Mouse (Mus musculus): ENCODE data around the gene Prl7d1. TPM values are rescaled to one million over a fixed set of nuclear protein-coding genes. Genes with fewer than 3 reads are reported as not detected.
"Not testable (repeated sequence)": the region's sequence is repeated elsewhere in the genome, so short reads cannot be mapped to it uniquely, and the experiment has no call there.

The Prl7d1 gene
- not detected for total RNA-seq (2021)

DNA sequence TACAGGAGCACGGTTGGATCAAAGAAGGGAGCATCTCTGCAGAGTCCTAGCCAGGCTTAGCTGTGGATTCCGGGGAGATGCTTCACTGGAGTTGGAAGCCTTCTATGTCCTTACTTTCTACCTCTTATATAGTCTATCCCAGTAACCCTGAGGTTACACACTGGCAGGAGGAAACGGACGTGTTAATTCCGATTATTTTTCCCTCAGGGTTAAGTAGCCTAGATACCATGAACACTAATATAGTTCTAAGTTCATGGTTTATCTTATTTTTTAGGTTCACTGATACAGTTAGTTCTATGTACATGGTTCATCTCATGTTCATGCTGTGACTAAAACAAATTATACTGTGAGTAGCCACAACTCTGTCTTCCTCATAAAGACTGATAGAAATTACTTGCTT is at the start of gene Prl7d1:
Prl7d1 (minus strand) TSS at position 101 of the 400 bp plus-strand sequence.
- no peak for DNase-seq

DNA sequence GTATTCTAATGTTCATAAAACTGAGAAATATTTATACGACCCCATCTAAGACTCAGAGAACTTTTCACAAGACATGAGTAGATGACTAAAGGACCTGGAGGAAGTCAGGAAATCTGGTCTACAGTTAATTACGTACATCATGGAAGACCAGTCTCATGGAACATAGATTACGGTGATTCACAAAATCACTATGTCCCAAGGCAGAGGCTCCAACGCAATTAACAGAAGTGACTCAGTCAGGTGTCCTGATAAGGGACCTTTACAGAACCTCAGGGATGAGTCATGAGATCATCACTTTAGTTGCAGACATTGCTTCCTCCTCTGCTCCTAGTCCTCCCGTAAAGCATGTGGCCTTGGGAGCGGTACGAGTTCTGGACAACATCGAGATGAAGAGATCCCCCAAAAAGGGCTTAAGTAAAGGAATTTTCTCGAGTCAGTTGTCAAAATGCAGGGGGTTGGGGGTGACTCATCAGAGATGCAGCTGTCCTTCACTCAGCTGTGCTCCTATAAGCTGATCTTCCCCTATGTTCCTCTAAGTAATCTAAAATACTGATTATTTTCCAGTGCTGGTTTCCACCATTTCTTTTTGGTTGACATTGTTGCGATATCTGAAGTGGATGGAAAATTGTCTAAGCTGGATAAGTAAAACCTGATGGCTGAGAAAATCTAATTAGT is 18.1 kb upstream of the Prl7d1 start:
- no peak for DNase-seq

DNA sequence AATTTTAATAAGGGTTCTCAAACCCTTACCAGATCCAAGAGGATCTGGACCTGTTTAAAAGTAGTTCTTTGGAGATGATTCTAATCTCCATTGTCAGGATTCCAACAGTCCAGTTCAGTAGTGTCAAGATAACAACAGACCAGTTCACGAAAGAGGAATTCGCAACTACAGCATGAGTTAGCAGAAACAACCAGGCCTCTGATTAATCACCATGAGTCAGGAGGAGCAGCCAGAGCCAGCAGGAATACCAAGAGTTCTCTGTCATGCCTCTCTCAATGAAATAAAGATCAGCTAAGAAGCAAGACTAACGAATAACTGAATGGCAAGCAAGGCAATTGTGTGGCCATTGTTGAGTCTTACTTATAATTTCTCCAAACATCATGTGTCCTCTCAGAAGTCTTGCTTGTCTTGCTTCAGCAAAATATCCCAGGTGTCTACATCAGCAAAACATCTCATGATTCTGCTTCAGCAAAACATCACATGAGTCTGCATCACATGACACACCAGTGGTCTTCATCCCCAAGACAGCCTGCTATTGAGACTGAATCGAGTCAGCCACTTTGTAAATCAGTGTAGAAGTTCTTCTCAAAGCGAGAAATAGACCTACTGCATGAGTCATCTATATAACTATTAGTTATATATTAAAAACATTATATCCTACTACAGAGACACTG is 13.9 kb upstream of the Prl7d1 start:
- not testable (repeated sequence) for DNase-seq

DNA sequence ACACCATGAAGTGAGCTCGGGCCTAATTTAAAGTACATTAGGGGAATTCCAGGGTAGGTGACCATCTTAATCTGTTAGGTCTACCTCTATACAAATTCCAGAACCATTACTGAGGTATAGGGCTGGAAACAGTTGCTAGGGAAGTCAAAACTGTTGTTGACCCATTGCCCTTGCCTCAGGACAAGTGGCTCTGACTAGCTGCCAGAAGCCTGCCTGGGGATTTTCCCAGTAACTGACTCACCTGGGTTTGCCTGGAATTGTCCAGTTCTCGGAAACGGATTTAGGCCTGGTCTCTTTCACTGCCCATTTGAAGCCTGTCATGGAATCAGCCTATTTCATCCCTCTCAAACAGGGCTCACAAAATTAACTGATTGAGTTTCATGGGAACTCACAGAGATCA is 8.5 kb upstream of the Prl7d1 start:
- not testable (repeated sequence) for DNase-seq

DNA sequence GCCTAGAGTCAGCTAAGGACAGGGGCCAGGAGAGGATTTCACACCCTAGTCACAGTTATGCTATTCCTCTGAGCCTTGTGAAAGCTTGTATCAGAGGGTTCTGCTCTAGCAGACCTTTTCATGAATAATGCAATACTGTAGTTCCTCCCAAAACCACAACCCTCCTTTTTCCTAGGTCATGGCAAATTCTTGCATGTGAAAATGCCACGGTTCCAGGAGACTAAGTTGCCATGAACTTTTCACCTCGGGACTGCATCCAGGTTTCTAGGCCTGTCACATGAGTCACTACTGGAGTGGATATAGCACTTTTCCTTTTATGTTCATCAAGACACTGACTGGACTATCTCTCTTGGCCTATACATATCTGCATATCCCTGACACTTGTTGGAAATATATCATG is 10.0 kb downstream of the Prl7d1 start:
- no peak for DNase-seq

DNA sequence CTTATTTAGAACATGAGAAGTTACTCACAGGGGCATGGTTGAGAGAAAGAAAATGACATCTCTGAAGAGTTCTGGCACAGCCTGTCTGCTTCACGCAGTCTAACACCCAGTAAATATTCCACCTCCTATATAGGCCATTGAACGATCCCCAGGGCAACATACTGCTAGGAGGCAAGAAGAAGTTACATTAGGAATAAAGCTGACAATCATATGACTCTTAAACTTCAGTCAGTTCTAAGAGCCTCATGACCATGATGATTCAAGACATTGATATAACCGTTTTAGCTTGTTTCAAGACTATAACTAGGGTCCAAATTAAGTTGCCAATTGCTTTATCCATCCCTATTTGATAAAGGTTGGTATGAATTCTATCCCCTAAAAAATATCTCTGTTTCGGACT is 48.6 kb downstream of the Prl7d1 start, which contains the start of gene Prl7a2:
Prl7a2 (minus strand) TSS at position 101 of the 400 bp plus-strand sequence.
- no peak for DNase-seq

DNA sequence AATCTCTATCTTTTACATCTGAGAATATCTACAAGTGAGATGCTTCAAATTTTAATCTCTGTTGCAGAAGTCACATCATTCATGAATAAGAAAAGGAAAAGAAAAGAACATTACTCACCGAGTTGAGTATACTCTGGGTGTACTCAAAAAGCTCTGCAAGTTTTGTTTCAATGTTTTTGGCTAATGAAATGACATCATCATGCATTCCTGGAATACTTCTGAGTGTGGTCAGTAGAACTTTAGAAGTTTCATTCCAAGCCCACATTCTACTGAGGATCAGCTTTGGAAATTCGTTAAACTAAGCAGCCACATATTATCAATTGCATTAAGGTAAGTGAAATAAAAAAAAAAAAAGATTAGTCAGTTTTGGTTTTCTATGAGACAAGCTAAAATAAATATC is 55.8 kb downstream of the Prl7d1 start:
- no peak for DNase-seq

Other genes starting within 250 kb of the Prl7d1 start
- not detected for gene Prl8a8, start 203.5 kb downstream of the Prl7d1 start, total RNA-seq (2021)
- not detected for gene Prl8a9, start 152.1 kb downstream of the Prl7d1 start, total RNA-seq (2021)
- gene Prl8a1, start 134.6 kb downstream of the Prl7d1 start, total RNA-seq (2021): not detected
- not detected for gene Prl7b1, start 106.2 kb downstream of the Prl7d1 start, total RNA-seq (2021)
- gene Prl7a1, start 74.2 kb downstream of the Prl7d1 start, total RNA-seq (2021): not detected
- gene Prl7a2, start 48.7 kb downstream of the Prl7d1 start, total RNA-seq (2021): not detected
- gene Prl7c1, start 64.1 kb upstream of the Prl7d1 start, total RNA-seq (2021): not detected
- gene Prl2a1, start 84.9 kb upstream of the Prl7d1 start, total RNA-seq (2021): not detected
- gene Prl2c1, start 132.6 kb upstream of the Prl7d1 start, total RNA-seq (2021): not detected

Data from heart, postnatal 4 days (tissue).